Mouse (Mus musculus) G1E (cell line): ENCODE results near the gene Fbrsl1.

Experiments
- CTCF ChIP-seq: IDR thresholded peaks from 2 replicates; pipeline ENCODE4 v1.5.1; 2012; ENCODE audit warnings: low read depth, low read length, inconsistent platforms, mixed read lengths
- GATA2 ChIP-seq: IDR thresholded peaks from 2 replicates; pipeline ENCODE4 v1.6.1; 2012; ENCODE audit warnings: low read depth, low read length, inconsistent platforms, borderline replicate concordance

DNA sequence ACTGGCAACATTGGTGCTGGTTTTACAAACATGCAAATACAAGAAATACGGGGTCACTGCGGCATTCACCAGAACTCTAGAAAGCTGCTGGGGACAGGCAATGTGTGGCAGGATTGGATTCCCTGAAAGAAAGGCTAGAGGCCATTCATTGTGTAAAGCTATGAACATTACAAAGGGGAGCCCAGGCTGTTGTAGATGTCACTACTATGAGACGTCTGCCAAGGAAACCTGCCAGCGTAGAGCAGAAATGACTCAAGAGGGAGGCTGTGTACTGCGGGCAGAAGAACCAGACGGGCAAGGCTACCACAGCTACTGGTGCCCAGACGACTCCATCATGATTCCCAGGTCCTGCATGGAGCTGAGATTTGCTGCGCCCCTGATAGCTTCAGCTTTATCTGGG is 47.2 kb downstream of the Fbrsl1 start:
- TF ChIP-seq CTCF: no peak
- TF ChIP-seq GATA2: no peak
